Mouse (Mus musculus): ENCODE results near the gene Cdcp2. TPM values are rescaled to one million over a fixed set of nuclear protein-coding genes. Genes with fewer than 3 reads are reported as not detected.

The Cdcp2 gene
- total RNA-seq, 2 experiments from 2014 or later = not detected

- peak; percentile 31; the same call in 1 of the 2 replicates for TF ChIP-seq CTCF (conservative IDR thresholded peaks at IDR 0.05)
- Histone ChIP-seq H3K27ac (peak overlapping the region; percentile 69; the same call in 1 of the 2 replicates), H3K4me3 (peak overlapping the region; percentile 79)
- no peak for DNase-seq (ENCODE audit: low spot score in 2 of 2)
Measured at GRCm38 (mm10) chr4:107067151-107067840, 29.4 kb upstream of the Cdcp2 start.

DNA sequence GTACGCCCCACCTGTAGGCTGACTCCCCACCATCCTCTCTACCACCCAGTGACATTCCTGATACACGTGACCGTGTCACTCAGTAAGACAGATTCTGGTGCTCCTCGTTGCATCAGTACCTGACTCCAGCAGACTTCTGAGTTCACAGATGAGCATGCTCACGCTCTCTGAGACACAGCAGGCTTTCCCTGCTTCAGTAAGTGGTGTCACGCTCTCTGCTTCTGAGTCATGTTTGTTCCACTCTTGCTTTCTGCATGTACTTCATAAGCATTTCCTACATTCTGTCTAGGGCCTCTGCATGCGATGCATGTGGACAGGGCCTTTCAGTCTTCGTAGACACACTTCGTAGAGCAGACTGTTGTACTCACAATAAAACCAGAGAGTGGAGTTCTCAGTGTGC, 24.3 kb upstream of the Cdcp2 start:
- Histone ChIP-seq H3K27ac (no peak overlapping the region), H3K4me3 (no peak overlapping the region)
- TF ChIP-seq CTCF (conservative IDR thresholded peaks at IDR 0.05) = no peak
- DNase-seq (ENCODE audit: low spot score in 2 of 2) = no peak

DNA sequence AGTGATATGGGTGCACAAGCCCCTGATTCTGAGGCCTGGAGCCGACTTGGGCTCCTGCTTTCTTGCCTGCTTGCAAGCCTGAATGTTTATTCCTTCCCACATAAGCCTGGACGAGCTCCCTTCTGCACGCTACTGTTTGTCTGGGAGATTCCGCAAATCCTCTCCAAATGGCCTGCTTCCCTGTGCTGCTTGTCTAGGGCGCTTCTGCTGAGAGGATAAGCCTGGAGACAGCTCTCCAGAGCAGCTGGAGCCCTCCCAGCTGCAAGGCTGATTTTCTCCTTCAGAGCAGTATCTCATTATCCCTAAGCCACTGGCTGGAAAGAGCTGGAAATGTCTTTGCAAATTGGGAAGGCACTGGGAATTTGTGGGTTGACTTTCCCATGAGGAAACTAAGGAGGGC, 21.2 kb upstream of the Cdcp2 start:
- peak overlapping the region; percentile 24; the same call in 1 of the 2 replicates for H3K27ac ChIP-seq

DNA sequence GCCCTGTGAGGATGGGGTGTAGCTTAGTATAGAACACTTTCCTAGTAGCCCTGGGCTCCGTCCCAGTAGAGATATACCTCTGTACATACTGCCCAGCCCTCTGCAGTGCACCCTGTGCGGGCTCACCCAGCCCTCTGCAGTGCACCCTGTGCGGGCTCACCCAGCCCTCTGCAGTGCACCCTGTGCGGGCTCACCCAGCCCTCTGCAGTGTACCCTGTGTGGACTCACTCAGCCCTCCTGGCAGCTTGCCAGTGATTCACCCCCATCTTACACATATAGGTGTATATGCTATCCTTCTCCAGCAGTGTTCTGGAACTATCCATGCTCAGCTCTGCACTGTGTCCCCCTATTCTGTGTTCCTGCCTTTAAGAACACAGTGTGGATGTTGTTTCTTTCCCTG, 17.8 kb upstream of the Cdcp2 start:
- TF ChIP-seq CTCF (conservative IDR thresholded peaks at IDR 0.05) = no peak
- no peak for DNase-seq (ENCODE audit: low spot score in 2 of 2)
- no peak overlapping the region for H3K4me3 ChIP-seq
- H3K27ac ChIP-seq = no peak overlapping the region

More for the DNA sequence above, 21.2 kb upstream of the Cdcp2 start:
- peak in 1 of 2 experiments; percentile 25 for DNase-seq (ENCODE audit: low spot score in 2 of 2)
- H3K4me3 ChIP-seq = no peak overlapping the region
- no peak for TF ChIP-seq CTCF (conservative IDR thresholded peaks at IDR 0.05)

DNA sequence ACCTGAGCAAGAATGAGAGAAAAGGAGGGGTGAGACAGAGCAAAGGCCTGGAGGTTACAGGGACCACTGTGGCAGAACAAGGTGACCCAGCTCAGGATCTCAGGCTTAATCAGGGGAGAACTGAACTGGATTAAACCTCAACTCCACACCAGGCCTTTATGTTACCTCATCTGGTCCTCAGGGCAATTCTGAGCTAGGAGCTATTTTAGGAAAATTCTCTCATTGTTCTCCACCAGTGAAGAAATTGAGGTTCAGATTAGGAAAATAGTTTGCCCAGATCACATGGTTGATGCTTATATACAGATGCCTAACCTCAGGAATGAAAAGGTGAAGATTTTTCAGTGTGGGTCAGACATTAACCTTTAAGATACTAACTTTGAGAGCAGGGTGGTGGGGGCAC, 17.0 kb upstream of the Cdcp2 start:
- Histone ChIP-seq H3K4me3 (no peak overlapping the region), H3K27ac (no peak overlapping the region)
- no peak for TF ChIP-seq CTCF (conservative IDR thresholded peaks at IDR 0.05)
- no peak for DNase-seq (ENCODE audit: low spot score in 2 of 2)

DNA sequence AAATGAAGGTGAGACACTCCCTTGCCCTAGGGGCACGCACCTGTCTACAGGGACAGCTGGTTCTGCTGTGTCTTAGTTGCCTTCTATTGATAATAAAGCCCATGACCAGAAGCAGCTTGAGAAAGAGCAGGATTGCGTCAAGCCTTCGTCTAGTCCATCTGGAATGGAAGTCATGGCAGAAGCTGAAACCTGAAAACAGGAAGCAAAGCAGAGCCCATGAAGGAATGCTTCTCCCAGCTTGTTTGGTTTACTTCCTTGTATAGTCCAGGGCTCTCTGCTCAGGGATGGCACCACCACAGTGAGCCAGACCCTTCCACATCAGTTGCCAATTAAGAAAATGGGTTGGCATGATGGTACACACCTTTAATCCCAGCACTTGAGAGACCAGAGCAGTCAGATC, 14.5 kb upstream of the Cdcp2 start:
- DNase-seq (ENCODE audit: low spot score in 2 of 2) = no peak
- Histone ChIP-seq H3K27ac (no peak overlapping the region), H3K4me3 (no peak overlapping the region)
- TF ChIP-seq CTCF (conservative IDR thresholded peaks at IDR 0.05) = no peak

DNA sequence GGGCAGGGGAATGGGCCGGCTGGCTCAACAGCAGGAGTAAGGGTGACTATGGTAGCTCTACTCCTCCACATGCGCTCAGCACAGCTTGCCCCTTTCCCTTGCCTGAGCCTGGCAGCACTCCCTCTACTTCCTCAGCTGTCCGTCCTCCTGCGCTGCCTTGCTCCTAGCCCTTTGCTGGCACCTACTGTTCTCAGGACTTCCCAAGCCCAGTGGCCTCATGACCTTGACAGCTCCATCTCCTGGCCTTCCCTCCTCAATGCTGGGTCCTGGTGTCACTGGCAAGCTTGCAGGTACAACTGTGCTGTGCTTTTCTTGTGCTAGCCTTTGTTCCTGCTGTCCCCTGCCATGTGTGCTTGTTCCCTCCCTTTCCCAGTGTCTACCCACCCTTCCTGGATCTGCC, 13.6 kb upstream of the Cdcp2 start:
- peak overlapping the region; percentile 88 for H3K27ac ChIP-seq
- no peak for DNase-seq (ENCODE audit: low spot score in 2 of 2)
- no peak for TF ChIP-seq CTCF (conservative IDR thresholded peaks at IDR 0.05)

GRCm38 (mm10) chr4:107084343-107084742, 12.3 kb upstream of the Cdcp2 start:
- H3K27ac ChIP-seq = peak overlapping the region; percentile 88
- no peak for DNase-seq (ENCODE audit: low spot score in 2 of 2)
- TF ChIP-seq CTCF (conservative IDR thresholded peaks at IDR 0.05) = no peak
- H3K4me3 ChIP-seq = no peak overlapping the region

More for the DNA sequence above, 13.6 kb upstream of the Cdcp2 start:
- H3K4me3 ChIP-seq = no peak overlapping the region

GRCm38 (mm10) chr4:107084858-107085257, 11.8 kb upstream of the Cdcp2 start:
- peak; percentile 74 to 83 for DNase-seq (ENCODE audit: low spot score in 2 of 2)
- Histone ChIP-seq H3K27ac (peak overlapping the region; percentile 88), H3K4me3 (no peak overlapping the region)
- TF ChIP-seq CTCF (conservative IDR thresholded peaks at IDR 0.05) = no peak

DNA sequence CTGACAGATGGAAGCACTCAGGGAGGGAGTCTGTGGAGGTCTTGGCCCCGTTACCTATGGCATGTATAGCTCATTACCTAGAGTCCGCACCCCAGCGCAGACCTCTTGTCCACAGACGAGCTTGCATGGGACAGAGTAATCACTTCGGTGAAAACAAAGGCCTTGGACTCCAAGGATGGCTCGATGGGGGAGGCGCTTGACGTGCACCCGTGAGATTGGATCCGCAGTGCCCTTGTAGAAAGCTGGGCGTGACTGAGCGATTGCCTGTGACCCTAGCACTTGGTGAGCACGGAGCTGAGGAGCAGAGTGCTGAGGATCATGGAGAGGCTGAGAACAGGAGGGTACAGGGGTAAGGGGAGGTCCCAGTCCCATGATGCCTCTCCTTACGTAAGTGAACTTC, 5.0 kb upstream of the Cdcp2 start:
- TF ChIP-seq CTCF (conservative IDR thresholded peaks at IDR 0.05) = no peak
- no peak for DNase-seq (ENCODE audit: low spot score in 2 of 2)
- Histone ChIP-seq H3K4me3 (no peak overlapping the region), H3K27ac (no peak overlapping the region)

- DNase-seq (ENCODE audit: low spot score in 2 of 2) = no peak
- TF ChIP-seq CTCF (conservative IDR thresholded peaks at IDR 0.05) = no peak
- H3K27ac ChIP-seq = no peak overlapping the region
Measured at GRCm38 (mm10) chr4:107094484-107095187, 2.1 kb upstream of the Cdcp2 start.

GRCm38 (mm10) chr4:107096043-107096442, 648 bp upstream of the Cdcp2 start:
- no peak overlapping the region for H3K4me3 ChIP-seq
- no peak overlapping the region for H3K27ac ChIP-seq
- TF ChIP-seq CTCF (conservative IDR thresholded peaks at IDR 0.05) = no peak
- no peak for DNase-seq (ENCODE audit: low spot score in 2 of 2)

More at GRCm38 (mm10) chr4:107094484-107095187, 2.1 kb upstream of the Cdcp2 start:
- H3K4me3 ChIP-seq = no peak overlapping the region

DNA sequence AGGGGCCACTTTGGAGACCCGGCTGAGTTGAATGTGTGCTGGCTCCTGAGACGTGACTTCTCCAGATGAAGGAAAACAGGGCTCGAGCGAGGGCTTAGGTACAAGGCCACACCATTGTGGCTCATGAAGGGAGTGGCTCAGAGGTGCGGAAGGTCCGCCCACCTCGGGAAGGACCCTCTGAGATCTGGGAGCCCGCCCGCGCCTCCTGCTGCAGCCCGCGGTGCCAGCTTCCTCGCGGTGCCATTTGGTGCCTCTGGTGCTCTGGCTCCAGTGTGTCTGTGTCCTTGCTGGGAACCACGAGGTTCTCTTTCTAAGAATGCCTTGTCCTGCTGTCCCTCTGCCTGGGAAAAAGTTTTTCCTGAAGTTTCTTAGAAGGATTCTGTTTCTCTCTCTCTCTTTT, 1.2 kb downstream of the Cdcp2 start:
- TF ChIP-seq CTCF (conservative IDR thresholded peaks at IDR 0.05) = no peak; the same call in 1 of the 2 replicates
- DNase-seq (ENCODE audit: low spot score in 2 of 2) = no peak
- Histone ChIP-seq H3K27ac (no peak overlapping the region), H3K4me3 (no peak overlapping the region)

- no peak for TF ChIP-seq CTCF (conservative IDR thresholded peaks at IDR 0.05)
- H3K27ac ChIP-seq = no peak overlapping the region
- no peak for DNase-seq (ENCODE audit: low spot score in 2 of 2)
- H3K4me3 ChIP-seq = no peak overlapping the region
Measured at GRCm38 (mm10) chr4:107098375-107098774, 1.7 kb downstream of the Cdcp2 start.
